Mouse (Mus musculus) liver, adult 2 months (tissue): ENCODE measurements at regions not wholly inside any gene's neighbourhood (a gene's known extent, or its start where the extent isn't known, plus 50 kb on each side); places are given as distances from the start of the nearest gene placed in this dataset.

Experiments used
- CTCF ChIP-seq: fragments of 200-500 bp; IDR thresholded peaks from 2 replicates; pipeline ENCODE4 v1.5.1; 2011; ENCODE audit warnings: low read depth, low read length, control low read depth
- POLR2A ChIP-seq: fragments of 200-500 bp; IDR thresholded peaks from 2 replicates; pipeline ENCODE4 v1.6.1; 2011; ENCODE audit warnings: low read length, control low read depth; ENCODE audit not compliant: insufficient read depth; ENCODE audit errors: extremely low read depth

- no peak for TF ChIP-seq CTCF
- TF ChIP-seq POLR2A: no peak
These were observed 165.0 kb downstream of the Gja1 start for GRCm38 (mm10) chr10:56542106-56542505.
